Mouse (Mus musculus) leukemia stem cell, adult 10-12 weeks (primary cell): ENCODE data around the gene Stil. TPM values are rescaled to one million over a fixed set of nuclear protein-coding genes. Genes with fewer than 3 reads are reported as not detected.

Experiments used
- polyA plus RNA-seq: library from polyadenylated mRNA; stranded (reverse); fragments of >175 nt; gene quantifications from 2 replicates; pipeline ENCODE4 v1.2.3, GENCODE M21; 2012; ENCODE audit warnings: low replicate concordance

Gene Stil
- polyA plus RNA-seq, result 0.24 and 2.4 TPM in 2 replicates

GRCm38 (mm10) chr4:114999773-115000428 is at the start of gene Stil:
TSS of gene Stil (plus strand) at chr4:115000159.

GRCm38 (mm10) chr4:114986591-114987432 is 13.1 kb upstream of the Stil start, which contains the start of gene Cmpk1:
TSS of gene Cmpk1 (minus strand) at chr4:114987241.

GRCm38 (mm10) chr4:115056371-115056920 is 56.5 kb downstream of the Stil start, which contains the start of gene Tal1:
TSS of gene Tal1 (plus strand) at chr4:115056426.

GRCm38 (mm10) chr4:115088611-115089338 is 88.8 kb downstream of the Stil start, which contains the start of gene Pdzk1ip1:
TSS of gene Pdzk1ip1 (plus strand) at chr4:115088708.

Other genes starting within 250 kb of the Stil start
- gene Gm12830, start 178.4 kb upstream of the Stil start, polyA plus RNA-seq, result not detected in 2 replicates
- gene Foxd2, start 91.3 kb upstream of the Stil start, polyA plus RNA-seq, result 1.2 and 3.1 TPM in 2 replicates
- gene Foxe3, start 74.1 kb upstream of the Stil start, polyA plus RNA-seq, result not detected in 2 replicates
- gene Cmpk1, start 12.9 kb upstream of the Stil start, polyA plus RNA-seq, result 24.1 and 44.5 TPM in 2 replicates
- 463 and 516 TPM in 2 replicates for gene Tal1, start 56.3 kb downstream of the Stil start, polyA plus RNA-seq
- 3.3 and 18.3 TPM in 2 replicates for gene Pdzk1ip1, start 88.5 kb downstream of the Stil start, polyA plus RNA-seq
- not detected in 2 replicates for gene Cyp4x1, start 134.1 kb downstream of the Stil start, polyA plus RNA-seq
- gene Cyp4a29, start 241.9 kb downstream of the Stil start, polyA plus RNA-seq, result not detected in 2 replicates